ENCODE assay signal across 18 mouse cellular contexts in the genomic region with DNA sequence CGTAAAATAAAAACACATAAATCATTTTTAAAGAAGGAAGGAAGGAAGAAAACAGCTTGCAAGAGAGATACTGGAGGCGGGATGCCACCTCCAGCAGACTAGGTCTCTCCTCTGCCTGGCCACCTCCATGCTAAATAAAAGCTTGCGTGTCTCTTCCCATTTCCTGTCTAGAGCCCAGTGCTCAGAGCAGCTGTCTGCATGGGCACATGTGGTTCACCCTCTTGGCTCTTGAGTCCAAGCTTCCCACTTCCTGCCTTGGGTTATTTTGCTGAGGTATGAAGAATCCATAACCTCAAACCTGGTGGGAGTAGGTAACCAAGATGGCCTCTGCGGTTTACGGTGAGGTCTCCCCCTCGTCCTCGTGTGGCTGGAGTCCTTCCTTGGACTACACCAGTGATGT. TPM values are rescaled to one million over a fixed set of nuclear protein-coding genes. Genes with fewer than 3 reads are reported as not detected.
DNase-seq lines count a peak whose midpoint lies in the region; ATAC-seq lines count a peak whose summit lies in the region.
"Had no signal": no experiment of that assay in that cellular context is flagged by ENCODE, and none has a peak within 500 bp of the region (broad histone marks: within the 10 kb centered on the region; RNA-seq: fewer than 3 reads in every experiment).

No protein-coding gene starts in this region.

- no peaks in the 10 kb centered on the region for H3K27me3 ChIP-seq in embryonic facial prominence, embryonic 15.5 days
- no peaks in the 10 kb centered on the region for H3K27me3 ChIP-seq in forebrain, embryonic 15.5 days

- WGBS in embryonic facial prominence, embryonic 15.5 days = 70% methylated on average over 7 of the region's 7 CpGs
- 93% methylated on average over 7 of the region's 7 CpGs for WGBS in forebrain, embryonic 15.5 days

- H3K4me1 ChIP-seq in embryonic facial prominence, embryonic 15.5 days = peaks cover 64% of the 10 kb centered on the region
- peaks cover 24% of the 10 kb centered on the region for H3K4me1 ChIP-seq in forebrain, embryonic 15.5 days

- H3K4me3 ChIP-seq in embryonic facial prominence, embryonic 15.5 days (replicated peaks) = no peak overlapping the region
- no peak overlapping the region for H3K4me3 ChIP-seq in forebrain, embryonic 15.5 days
- H3K4me3 ChIP-seq: heart, embryonic 13.5 days; hindbrain, embryonic 12.5 days had no signal

- no peak overlapping the region for H3K9ac ChIP-seq in embryonic facial prominence, embryonic 15.5 days
- no peak overlapping the region for H3K9ac ChIP-seq in forebrain, embryonic 15.5 days (replicated peaks)

- peak; percentile 39 for DNase-seq in thymus, postnatal 0 days (ENCODE audit: low spot score)
- no peak for DNase-seq in thymus, postnatal 4 days
- no peak for DNase-seq in urinary bladder, postnatal 4 days (ENCODE audit: low spot score in 2 of 2)
- DNase-seq: adrenal gland, postnatal 10 days; cerebellum, adult 11 months; cerebellum, adult 8-10 months; cerebellum, postnatal 14 days; gastrocnemius, postnatal 25 days; heart, postnatal 4 days had no signal

- H3K27ac ChIP-seq in embryonic facial prominence, embryonic 15.5 days (replicated peaks) = peak overlapping the region; percentile 86; the same call in 1 of the 2 replicates
- no peak overlapping the region for H3K27ac ChIP-seq in forebrain, embryonic 15.5 days (replicated peaks)

- no peak overlapping the region for H3K4me2 ChIP-seq in embryonic facial prominence, embryonic 15.5 days (replicated peaks)
- no peak overlapping the region for H3K4me2 ChIP-seq in forebrain, embryonic 15.5 days (replicated peaks)
- H3K4me2 ChIP-seq: heart, embryonic 13.5 days; hindbrain, embryonic 12.5 days had no signal

- H3K36me3 ChIP-seq in embryonic facial prominence, embryonic 15.5 days = no peaks in the 10 kb centered on the region
- H3K36me3 ChIP-seq in forebrain, embryonic 15.5 days = no peaks in the 10 kb centered on the region
- H3K36me3 ChIP-seq: heart, embryonic 13.5 days; hindbrain, embryonic 12.5 days had no signal

- H3K9me3 ChIP-seq in embryonic facial prominence, embryonic 15.5 days (replicated peaks) = no peaks in the 10 kb centered on the region
- no peaks in the 10 kb centered on the region for H3K9me3 ChIP-seq in forebrain, embryonic 15.5 days
- H3K9me3 ChIP-seq: heart, embryonic 13.5 days; hindbrain, embryonic 12.5 days had no signal

- ATAC-seq in common myeloid progenitor, adult 5-6 weeks (replicated peaks; ENCODE audit: low read depth, poor library complexity, severe bottlenecking) = 0 out of 2 replicates have a peak, but pooled peaks have one; percentile 25
- ATAC-seq in embryonic facial prominence, embryonic 15.5 days (ENCODE audit: insufficient number of reproducible peaks, low FRiP score, low TSS enrichment, low read depth) = no peak
- ATAC-seq in forebrain, embryonic 15.5 days (replicated peaks) = no peak
- ATAC-seq: CD4-positive, CD25-positive, alpha-beta regulatory T cell, adult 4 months; forebrain, embryonic 16.5 days; hindbrain, embryonic 16.5 days; inflammation-experienced regulatory T-cells, adult 6 months had no signal

RNA-seq across cellular contexts. Expression of gene Ece1, which starts 36.5 kb away (rescaled TPM):
- 14.6 and 18.3 TPM in 2 replicates for polyA plus RNA-seq in thymus, postnatal 0 days (2015; fragmentation: Nextera tagmentation; extraction: Ambion mirVana)
- 6.5 and 8.9 TPM in 2 replicates for total RNA-seq in common myeloid progenitor, adult 5-6 weeks (2017)
- 65.5 and 74.6 TPM in 2 replicates for polyA plus RNA-seq in embryonic facial prominence, embryonic 15.5 days (2015; fragmentation: Nextera tagmentation; extraction: Ambion mirVana)
- polyA plus RNA-seq in forebrain, embryonic 15.5 days (2015; fragmentation: Nextera tagmentation; extraction: Ambion mirVana) = 10.1 and 11.2 TPM in 2 replicates
